15 mouse cellular contexts compared by ENCODE assay signal in genomic region chr11:117445707-117446106, GRCm38 (mm10). TPM values are rescaled to one million over a fixed set of nuclear protein-coding genes. Genes with fewer than 3 reads are reported as not detected.
DNase-seq lines count a peak whose midpoint lies in the region; ATAC-seq and TF ChIP-seq lines count a peak whose summit lies in the region.
"Had no signal": no experiment of that assay in that cellular context is flagged by ENCODE, and none has a peak within 500 bp of the region (broad histone marks: within the 10 kb centered on the region; RNA-seq: fewer than 3 reads in every experiment).

No protein-coding gene starts in this region.

- peaks cover 39% of the 10 kb centered on the region for H3K4me1 ChIP-seq in hindbrain, embryonic 13.5 days (replicated peaks)
- peaks cover 8% of the 10 kb centered on the region; the same call in 1 of the 2 replicates for H3K4me1 ChIP-seq in hindbrain, embryonic 11.5 days (replicated peaks; ENCODE audit: control insufficient read depth, insufficient read depth, low read length)
- H3K4me1 ChIP-seq in kidney, adult 2 months (ENCODE audit: control insufficient read depth, insufficient read depth, low read length) = no peaks in the 10 kb centered on the region; the same call in 1 of the 2 replicates
- peaks cover 44% of the 10 kb centered on the region for H3K4me1 ChIP-seq in neural tube, embryonic 13.5 days (replicated peaks)

- H3K27me3 ChIP-seq in hindbrain, embryonic 13.5 days = 0 out of 2 replicates have a peak, but pooled peaks cover 4% of the 10 kb centered on the region
- H3K27me3 ChIP-seq in hindbrain, embryonic 11.5 days (ENCODE audit: control insufficient read depth, insufficient read depth, low read length) = no peaks in the 10 kb centered on the region
- no peaks in the 10 kb centered on the region for H3K27me3 ChIP-seq in kidney, adult 2 months (replicated peaks; ENCODE audit: control insufficient read depth, insufficient read depth, low read length)
- H3K27me3 ChIP-seq in neural tube, embryonic 13.5 days = no peaks in the 10 kb centered on the region

- peak overlapping the region; percentile 40 for H3K27ac ChIP-seq in hindbrain, embryonic 13.5 days
- H3K27ac ChIP-seq in hindbrain, embryonic 11.5 days (ENCODE audit: low read depth, low read length) = no peak overlapping the region
- no peak overlapping the region for H3K27ac ChIP-seq in kidney, adult 2 months (ENCODE audit: insufficient read depth, low read depth, low read length)
- H3K27ac ChIP-seq in neural tube, embryonic 13.5 days (replicated peaks) = peak overlapping the region; percentile 65
- H3K27ac ChIP-seq: liver, embryonic 14.5 days had no signal

- no peak for DNase-seq in hindbrain, embryonic 11.5 days (ENCODE audit: low spot score)
- peak; percentile 56 for DNase-seq in kidney, adult 2 months
- DNase-seq in kidney, postnatal 14 days = peak; percentile 53
- DNase-seq in lung, postnatal 10 days = no peak
- no peak for DNase-seq in MN1 (ENCODE audit: low spot score)
- DNase-seq: cerebellum, adult 11 months; layer of hippocampus, postnatal 36 days; lung, postnatal 4 days had no signal

- no peak for TF ChIP-seq CTCF in kidney, adult 2 months (conservative IDR thresholded peaks at IDR 0.05; ENCODE audit: insufficient read depth, insufficient read length, low read depth, low read length)

- no peak for ATAC-seq in hindbrain, embryonic 13.5 days (ENCODE audit: low FRiP score)
- ATAC-seq in hindbrain, embryonic 11.5 days (ENCODE audit: low FRiP score) = no peak
- ATAC-seq in neural tube, embryonic 13.5 days (ENCODE audit: low read depth) = 0 out of 2 replicates have a peak, but pooled peaks have one; percentile 29
- ATAC-seq: CD4-positive, CD25-positive, alpha-beta regulatory T cell, adult 4 months; inflammation-experienced regulatory T-cells, adult 6 months had no signal

- H3K4me2 ChIP-seq in hindbrain, embryonic 13.5 days = no peak overlapping the region
- no peak overlapping the region for H3K4me2 ChIP-seq in hindbrain, embryonic 11.5 days (replicated peaks; ENCODE audit: low read depth, low read length)
- H3K4me2 ChIP-seq in neural tube, embryonic 13.5 days = no peak overlapping the region

- H3K9ac ChIP-seq in hindbrain, embryonic 13.5 days = no peak overlapping the region
- H3K9ac ChIP-seq in hindbrain, embryonic 11.5 days (ENCODE audit: low read depth, low read length) = no peak overlapping the region
- no peak overlapping the region; the same call in 1 of the 2 replicates for H3K9ac ChIP-seq in neural tube, embryonic 13.5 days
- H3K9ac ChIP-seq: liver, embryonic 14.5 days had no signal

- no peak overlapping the region for H3K4me3 ChIP-seq in hindbrain, embryonic 13.5 days
- H3K4me3 ChIP-seq in hindbrain, embryonic 11.5 days (ENCODE audit: low read depth, low read length) = no peak overlapping the region
- no peak overlapping the region for H3K4me3 ChIP-seq in kidney, adult 2 months (ENCODE audit: insufficient read depth, low read depth, low read length)
- no peak overlapping the region for H3K4me3 ChIP-seq in neural tube, embryonic 13.5 days

- H3K9me3 ChIP-seq in hindbrain, embryonic 13.5 days = no peaks in the 10 kb centered on the region
- H3K9me3 ChIP-seq in hindbrain, embryonic 11.5 days (ENCODE audit: control insufficient read depth, low read length) = no peaks in the 10 kb centered on the region
- no peaks in the 10 kb centered on the region for H3K9me3 ChIP-seq in neural tube, embryonic 13.5 days

- H3K36me3 ChIP-seq in hindbrain, embryonic 13.5 days = no peaks in the 10 kb centered on the region
- no peaks in the 10 kb centered on the region for H3K36me3 ChIP-seq in hindbrain, embryonic 11.5 days (ENCODE audit: control insufficient read depth, insufficient read depth, low read length)
- no peaks in the 10 kb centered on the region for H3K36me3 ChIP-seq in kidney, adult 2 months (ENCODE audit: control insufficient read depth, insufficient read depth, low read length)
- no peaks in the 10 kb centered on the region for H3K36me3 ChIP-seq in neural tube, embryonic 13.5 days

- 62% methylated on average over 6 of the region's 6 CpGs for WGBS in hindbrain, embryonic 13.5 days
- 78% methylated on average over 6 of the region's 6 CpGs for WGBS in hindbrain, embryonic 11.5 days
- WGBS in kidney, adult 2 months = 30% methylated on average over 6 of the region's 6 CpGs
- WGBS in neural tube, embryonic 13.5 days = 27% methylated on average over 6 of the region's 6 CpGs

- TF ChIP-seq POLR2A in kidney, adult 2 months (IDR thresholded peaks at IDR 0.05; ENCODE audit: low read depth, low read length) = no peak

RNA-seq across cellular contexts. Expression of gene Gm11733, which starts 38.5 kb away (rescaled TPM):
- polyA plus RNA-seq in hindbrain, embryonic 13.5 days (2015; fragmentation: Nextera tagmentation; extraction: Ambion mirVana) = not detected in 2 replicates
- polyA plus RNA-seq in hindbrain, embryonic 11.5 days (2014; fragmentation: Nextera tagmentation; extraction: Ambion mirVana) = not detected in 2 replicates
- polyA plus RNA-seq in kidney, adult 2 months (2012; rRNA removed) = 0.05 TPM in 1 of 2 replicates, not detected in the other
- polyA plus RNA-seq in neural tube, embryonic 13.5 days (2015; fragmentation: Nextera tagmentation; extraction: Ambion mirVana) = not detected in 2 replicates
- polyA plus RNA-seq: CD4-positive, CD25-positive, alpha-beta regulatory T cell, adult 4 months; heart, embryonic 16.5 days; inflammation-experienced regulatory T-cells, adult 6 months; liver, embryonic 14.5 days; stomach, embryonic 16.5 days had no signal

Comparison
In these comparisons a context has a peak if more than half of its experiments do, and no peak if none do; other contexts are left out.
1. H3K27ac ChIP-seq: peak in hindbrain, embryonic 13.5 days (single experiment) and neural tube, embryonic 13.5 days (single experiment); none in hindbrain, embryonic 11.5 days (single experiment) and kidney, adult 2 months (single experiment).
2. DNase-seq: peak in kidney, adult 2 months (single experiment) and kidney, postnatal 14 days (single experiment); none in hindbrain, embryonic 11.5 days (single experiment), lung, postnatal 10 days (single experiment) and MN1 (single experiment).